In genomic region chr6:113638302-113639040, GRCm38 (mm10) we compare ENCODE assay signal across 8 mouse cellular contexts. TPM values are rescaled to one million over a fixed set of nuclear protein-coding genes. Genes with fewer than 3 reads are reported as not detected.
DNase-seq lines count a peak whose midpoint lies in the region; ATAC-seq and TF ChIP-seq lines count a peak whose summit lies in the region.

Gene Irak2, plus strand, starts transcription at chr6:113638467.

- H3K27ac ChIP-seq in bone marrow, adult 2 months (ENCODE audit: control insufficient read depth, insufficient read depth, low read depth, low read length, poor library complexity): peak within 1 kb of the TSS; percentile 49
- H3K27ac ChIP-seq in embryonic fibroblast, embryonic 13.5 days (ENCODE audit: insufficient read depth, low read length): no peak within 1 kb of the TSS
- peak within 1 kb of the TSS; percentile 87 for H3K27ac ChIP-seq in heart, embryonic 10.5 days
- H3K27ac ChIP-seq in kidney, embryonic 15.5 days: no peak within 1 kb of the TSS

- no peaks in the 10 kb centered on the region for H3K9me3 ChIP-seq in heart, embryonic 10.5 days
- H3K9me3 ChIP-seq in kidney, embryonic 15.5 days (replicated peaks): no peaks in the 10 kb centered on the region

- H3K4me2 ChIP-seq in kidney, embryonic 15.5 days: peak within 1 kb of the TSS; percentile 79

- no peaks in the 10 kb centered on the region; the same call in 1 of the 2 replicates for H3K4me1 ChIP-seq in bone marrow, adult 2 months (ENCODE audit: control insufficient read depth, insufficient read depth, low read length)
- H3K4me1 ChIP-seq in embryonic fibroblast, embryonic 13.5 days (ENCODE audit: control insufficient read depth, insufficient read depth, low read length): no peaks in the 10 kb centered on the region
- H3K4me1 ChIP-seq in heart, embryonic 10.5 days: peaks cover 17% of the 10 kb centered on the region; the same call in 1 of the 2 replicates
- H3K4me1 ChIP-seq in kidney, embryonic 15.5 days: 0 out of 2 replicates have a peak, but pooled peaks cover 2% of the 10 kb centered on the region

- H3K4me3 ChIP-seq in bone marrow, adult 2 months (replicated peaks; ENCODE audit: control insufficient read depth, low read depth, low read length): peak within 1 kb of the TSS; percentile 91
- H3K4me3 ChIP-seq in embryonic fibroblast, embryonic 13.5 days (ENCODE audit: insufficient read depth, low read length): peak within 1 kb of the TSS; percentile 49
- H3K4me3 ChIP-seq in heart, embryonic 10.5 days: peak within 1 kb of the TSS; percentile 68
- peak within 1 kb of the TSS; percentile 56 for H3K4me3 ChIP-seq in kidney, embryonic 15.5 days (replicated peaks)

- peak; percentile 93 for ATAC-seq in kidney, embryonic 15.5 days (replicated peaks; ENCODE audit: low FRiP score)
- ATAC-seq in monocyte, adult 5-6 weeks (replicated peaks; ENCODE audit: insufficient number of reproducible peaks, low FRiP score, low TSS enrichment, poor library complexity, severe bottlenecking): peak; percentile 93

- whole genome bisulfite sequencing in bone marrow, adult 2 months: 3% methylated on average over 37 of the region's 37 CpGs
- WGBS in heart, embryonic 10.5 days: 8% methylated on average over 37 of the region's 37 CpGs
- 8% methylated on average over 37 of the region's 37 CpGs for WGBS in kidney, embryonic 15.5 days

- DNase-seq in 416B (ENCODE audit: low read depth) (peak; percentile 92), liver (peak; percentile 96)
- DNase-seq in heart, embryonic 10.5 days (ENCODE audit: low spot score): peak; percentile 95
- peak; percentile 95 to 98 for DNase-seq in spleen, postnatal 4 days (ENCODE audit: low spot score in 2 of 2)

- peak; percentile 93 for TF ChIP-seq POLR2A in bone marrow, adult 2 months (IDR thresholded peaks at IDR 0.05; ENCODE audit: borderline replicate concordance, control insufficient read depth, low read depth, low read length)
- peak; percentile 97 for TF ChIP-seq POLR2A in embryonic fibroblast, embryonic 13.5 days (IDR thresholded peaks at IDR 0.05; ENCODE audit: low read depth, low read length)

- no peaks in the 10 kb centered on the region for H3K27me3 ChIP-seq in heart, embryonic 10.5 days (ENCODE audit: insufficient read depth, poor library complexity, severe bottlenecking)
- H3K27me3 ChIP-seq in kidney, embryonic 15.5 days: no peaks in the 10 kb centered on the region

- peak within 1 kb of the TSS; percentile 64 for H3K9ac ChIP-seq in kidney, embryonic 15.5 days

- peak; percentile 96 for TF ChIP-seq CTCF in bone marrow, adult 2 months (IDR thresholded peaks at IDR 0.05; ENCODE audit: control insufficient read depth, insufficient read depth, low read length)
- peak; percentile 93 for TF ChIP-seq CTCF in embryonic fibroblast, embryonic 13.5 days (IDR thresholded peaks at IDR 0.05; ENCODE audit: borderline replicate concordance, insufficient read depth, low read length)

- H3K36me3 ChIP-seq in heart, embryonic 10.5 days: peaks cover 3% of the 10 kb centered on the region; the same call in 1 of the 2 replicates
- H3K36me3 ChIP-seq in kidney, embryonic 15.5 days: peaks cover 4% of the 10 kb centered on the region; the same call in 1 of the 2 replicates

RNA-seq across cellular contexts. Expression of gene Irak2, which starts in this region (rescaled TPM):
- polyA plus RNA-seq in bone marrow, adult 2 months (2011; ENCODE audit: insufficient read depth, insufficient read length, low replicate concordance, missing spikeins): 10.0 and 11.9 TPM in 2 replicates
- polyA plus RNA-seq in embryonic fibroblast, embryonic 13.5 days (2011; ENCODE audit: insufficient read length, low read depth, missing spikeins): 21.3 and 28.4 TPM in 2 replicates
- polyA plus RNA-seq in heart, embryonic 10.5 days (2016; fragmentation: Nextera tagmentation; extraction: Ambion mirVana): 12.5 TPM in 2 replicates
- polyA plus RNA-seq in kidney, embryonic 15.5 days (2015; fragmentation: Nextera tagmentation; extraction: Ambion mirVana): 5.2 and 5.3 TPM in 2 replicates
- 99.6 to 134 TPM (median 117 TPM) in 3 replicates for total RNA-seq in monocyte, adult 5-6 weeks (2017)

Comparison
In these comparisons a context has a peak if more than half of its experiments do, and no peak if none do; other contexts are left out.
1. H3K27ac ChIP-seq: peak in bone marrow, adult 2 months (single experiment) and heart, embryonic 10.5 days (single experiment); none in embryonic fibroblast, embryonic 13.5 days (single experiment) and kidney, embryonic 15.5 days (single experiment).
2. Peak in every context shown above with its lines, with median percentiles within 50 percentile points of each other: DNase-seq and H3K4me3 ChIP-seq.